Mouse (Mus musculus): ENCODE measurements around the gene Gm4924. TPM values are rescaled to one million over a fixed set of nuclear protein-coding genes. Genes with fewer than 3 reads are reported as not detected.

Gene Gm4924
- 1 to 10 TPM; 6.3 to 6.6 TPM for total RNA-seq (2023)

DNA sequence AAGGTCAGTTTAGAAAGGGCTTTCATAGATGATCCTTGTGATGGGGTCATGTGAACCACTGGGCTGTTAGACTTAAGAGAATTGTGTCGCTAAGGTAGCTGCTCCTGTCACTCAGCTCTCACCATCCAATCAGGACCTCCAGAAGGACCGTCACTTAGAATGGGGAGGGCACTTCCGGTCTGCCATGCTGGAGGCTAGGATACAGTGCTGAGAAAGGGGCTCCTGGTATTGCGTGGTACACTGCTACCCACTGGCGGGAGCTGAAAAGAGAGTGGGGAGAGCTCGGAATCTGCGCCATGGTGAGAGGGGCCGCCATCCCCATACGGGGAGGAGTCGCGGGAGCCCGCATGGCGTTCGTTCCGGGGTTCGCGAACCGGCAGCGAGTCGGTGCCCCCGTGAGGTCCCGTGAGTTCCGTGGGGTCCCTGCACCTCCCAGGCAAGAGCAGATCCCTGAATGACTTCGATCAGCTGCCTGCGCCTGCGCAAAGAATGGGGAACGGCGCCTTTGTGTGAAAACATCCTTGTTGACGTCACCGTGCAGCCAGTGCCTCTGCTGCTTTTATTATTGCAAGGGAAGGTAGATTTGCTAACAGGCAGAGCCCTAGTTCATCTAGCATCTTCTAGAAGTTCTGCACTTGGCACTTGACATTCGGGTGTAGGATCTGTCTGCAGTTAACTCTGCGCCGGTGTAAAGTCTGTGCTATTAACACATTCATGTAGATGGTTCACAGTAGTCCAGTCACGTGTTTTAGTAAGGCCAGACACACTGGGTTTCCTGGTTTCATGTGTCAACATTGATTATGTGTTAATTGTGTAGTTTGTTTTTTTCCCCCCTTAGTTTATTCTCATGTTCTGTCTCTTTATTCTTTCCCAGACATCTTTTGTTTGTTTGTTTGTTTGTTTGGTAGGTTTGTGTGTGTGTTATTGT lies at the start of gene Gm4924:
Gene Gm4924, plus strand, starts transcription at position 173 of the 928 bp plus-strand sequence.

DNA sequence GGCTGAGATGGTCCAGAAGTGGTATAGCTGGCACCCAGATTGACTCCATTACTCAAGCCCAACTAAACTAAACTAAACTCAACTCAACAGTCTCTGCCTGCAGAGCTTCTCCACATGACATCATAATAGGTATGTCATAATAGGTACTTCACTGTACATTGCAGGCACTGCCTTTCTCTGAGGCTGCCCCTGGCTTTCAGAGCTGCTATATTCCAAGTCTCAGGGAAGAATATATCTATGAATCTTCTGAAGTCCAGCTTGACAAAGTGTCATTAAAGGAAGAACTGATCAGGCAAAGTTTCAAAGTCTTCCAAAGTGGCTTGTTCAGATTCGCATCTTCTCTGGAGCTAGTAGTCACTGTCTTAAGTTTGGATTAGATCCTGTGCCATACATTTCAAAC lies 37.6 kb upstream of the Gm4924 start, which contains the start of gene 4932415D10Rik:
Gene 4932415D10Rik, minus strand, starts transcription at position 101 of the 400 bp plus-strand sequence.

Other genes starting within 250 kb of the Gm4924 start
- gene AU041133, start 226.2 kb upstream of the Gm4924 start, total RNA-seq (2023): 10 to 100 TPM; 10.8 to 14.4 TPM
- gene Zfp938, start 113.0 kb upstream of the Gm4924 start, total RNA-seq (2023): 1 to 10 TPM; 6.1 to 6.5 TPM
- gene 4932415D10Rik, start 37.7 kb upstream of the Gm4924 start, total RNA-seq (2023): not detected
- gene Gm1553, start 138.4 kb downstream of the Gm4924 start, total RNA-seq (2023): not detected

Data from B cell, adult 67 days (primary cell).